In genomic region chr4:90003898-90004297, GRCm38 (mm10) we compare ENCODE assay signal across 27 mouse cellular contexts.
DNase-seq lines count a peak whose midpoint lies in the region; ATAC-seq and TF ChIP-seq lines count a peak whose summit lies in the region.
"Had no signal": no experiment of that assay in that cellular context is flagged by ENCODE, and none has a peak within 500 bp of the region (broad histone marks: within the 10 kb centered on the region; RNA-seq: fewer than 3 reads in every experiment).

No protein-coding gene starts in this region.

- no peak overlapping the region for H3K4me2 ChIP-seq in hindbrain, postnatal 0 days (ENCODE audit: low read depth, low read length)
- H3K4me2 ChIP-seq in hindbrain, embryonic 11.5 days (replicated peaks; ENCODE audit: low read depth, low read length), result no peak overlapping the region
- H3K4me2 ChIP-seq: embryonic facial prominence, embryonic 13.5 days; limb, embryonic 13.5 days; liver, embryonic 11.5 days; midbrain, embryonic 13.5 days; neural tube, embryonic 15.5 days; stomach, embryonic 15.5 days had no signal

- WGBS in hindbrain, postnatal 0 days, result 73% methylated on average over 1 of the region's 1 CpGs
- 83% methylated on average over 1 of the region's 1 CpGs for WGBS in hindbrain, embryonic 11.5 days

- H3K27me3 ChIP-seq in hindbrain, postnatal 0 days (ENCODE audit: insufficient read depth, low read length), result no peaks in the 10 kb centered on the region
- H3K27me3 ChIP-seq in hindbrain, embryonic 11.5 days (ENCODE audit: control insufficient read depth, insufficient read depth, low read length), result no peaks in the 10 kb centered on the region
- H3K27me3 ChIP-seq in Patski, result no peaks in the 10 kb centered on the region
- H3K27me3 ChIP-seq: embryonic facial prominence, embryonic 13.5 days; limb, embryonic 13.5 days; midbrain, embryonic 13.5 days; neural tube, embryonic 15.5 days; stomach, embryonic 15.5 days had no signal

- CTCF ChIA-PET in Patski (lab: Charles Lee), result no interaction called here

- TF ChIP-seq CTCF in hindbrain, postnatal 0 days (IDR thresholded peaks at IDR 0.05; ENCODE audit: low read depth), result no peak
- TF ChIP-seq CTCF in Patski (IDR thresholded peaks at IDR 0.05), result no peak

- H3K4me3 ChIP-seq in hindbrain, postnatal 0 days (ENCODE audit: low read length), result no peak overlapping the region
- no peak overlapping the region for H3K4me3 ChIP-seq in hindbrain, embryonic 11.5 days (ENCODE audit: low read depth, low read length)
- H3K4me3 ChIP-seq: embryonic facial prominence, embryonic 13.5 days; forebrain, embryonic 10.5 days; hindbrain, embryonic 10.5 days; limb, embryonic 13.5 days; midbrain, embryonic 13.5 days; neural tube, embryonic 15.5 days; stomach, embryonic 15.5 days had no signal

- no peak overlapping the region for H3K27ac ChIP-seq in hindbrain, postnatal 0 days
- H3K27ac ChIP-seq in hindbrain, embryonic 11.5 days (ENCODE audit: low read depth, low read length), result no peak overlapping the region
- H3K27ac ChIP-seq: embryonic facial prominence, embryonic 13.5 days; forebrain, embryonic 10.5 days; hindbrain, embryonic 10.5 days; limb, embryonic 13.5 days; macrophage; midbrain, embryonic 13.5 days; neural tube, embryonic 15.5 days; stomach, embryonic 15.5 days had no signal

- no peaks in the 10 kb centered on the region for H3K36me3 ChIP-seq in hindbrain, postnatal 0 days (ENCODE audit: insufficient read depth, low read length)
- H3K36me3 ChIP-seq in hindbrain, embryonic 11.5 days (ENCODE audit: control insufficient read depth, insufficient read depth, low read length), result no peaks in the 10 kb centered on the region
- H3K36me3 ChIP-seq: embryonic facial prominence, embryonic 13.5 days; forebrain, embryonic 10.5 days; hindbrain, embryonic 10.5 days; limb, embryonic 13.5 days; midbrain, embryonic 13.5 days; neural tube, embryonic 15.5 days; stomach, embryonic 15.5 days had no signal

- POLR2A ChIA-PET in Patski (lab: Charles Lee), result no interaction called here

- no peak for ATAC-seq in hindbrain, postnatal 0 days
- ATAC-seq in hindbrain, embryonic 11.5 days (ENCODE audit: low FRiP score), result no peak
- ATAC-seq in Patski, result peak; percentile 39
- no peak for ATAC-seq in CD4-positive, CD25-positive, alpha-beta regulatory T cell, adult 4 months
- ATAC-seq: forebrain, embryonic 16.5 days; intestine, postnatal 0 days; midbrain, embryonic 13.5 days had no signal

- peak; percentile 1 for DNase-seq in hindbrain, postnatal 0 days (ENCODE audit: low spot score)
- DNase-seq in hindbrain, embryonic 11.5 days (ENCODE audit: low spot score), result no peak
- peak; percentile 4 for DNase-seq in right cerebral cortex, adult 18-20 months
- no peak for DNase-seq in right cerebral cortex, postnatal 36 days (ENCODE audit: low spot score in 2 of 2)
- DNase-seq in Patski (ENCODE audit: low read depth, low spot score), result no peak
- DNase-seq in adrenal gland, adult (ENCODE audit: inconsistent age in 2 of 2, low spot score in 1 of 2), result no peak
- DNase-seq: adrenal gland, postnatal 14 days; cerebellum, adult 11-12 months; cerebellum, postnatal 10 days; gastrocnemius, postnatal 14 days; heart, postnatal 14 days; kidney, adult 9 months; kidney, postnatal 10 days; lung, postnatal 10 days; thymus, postnatal 14 days had no signal

- in situ Hi-C loops in Patski (cut with MboI; ENCODE audit: low pct_unique_long_range_greater_than_20kb), result no loop called here

- no peaks in the 10 kb centered on the region for H3K4me1 ChIP-seq in hindbrain, postnatal 0 days (ENCODE audit: insufficient read depth, low read length)
- no peaks in the 10 kb centered on the region for H3K4me1 ChIP-seq in hindbrain, embryonic 11.5 days (replicated peaks; ENCODE audit: control insufficient read depth, insufficient read depth, low read length)
- H3K4me1 ChIP-seq: embryonic facial prominence, embryonic 13.5 days; forebrain, embryonic 10.5 days; hindbrain, embryonic 10.5 days; limb, embryonic 13.5 days; midbrain, embryonic 13.5 days; neural tube, embryonic 15.5 days; stomach, embryonic 15.5 days had no signal

- H3K9me3 ChIP-seq in hindbrain, postnatal 0 days (ENCODE audit: low read length), result no peaks in the 10 kb centered on the region
- H3K9me3 ChIP-seq in hindbrain, embryonic 11.5 days (ENCODE audit: control insufficient read depth, low read length), result no peaks in the 10 kb centered on the region
- H3K9me3 ChIP-seq: embryonic facial prominence, embryonic 13.5 days; forebrain, embryonic 10.5 days; hindbrain, embryonic 10.5 days; limb, embryonic 13.5 days; midbrain, embryonic 13.5 days; neural tube, embryonic 15.5 days; stomach, embryonic 15.5 days had no signal

- H3K9ac ChIP-seq in hindbrain, postnatal 0 days (replicated peaks; ENCODE audit: low read length), result no peak overlapping the region
- H3K9ac ChIP-seq in hindbrain, embryonic 11.5 days (ENCODE audit: low read depth, low read length), result no peak overlapping the region
- H3K9ac ChIP-seq: embryonic facial prominence, embryonic 13.5 days; limb, embryonic 13.5 days; midbrain, embryonic 13.5 days; neural tube, embryonic 15.5 days; stomach, embryonic 15.5 days had no signal

Comparison
In these comparisons a context has a peak if more than half of its experiments do, and no peak if none do; other contexts are left out.
1. DNase-seq: peak in hindbrain, postnatal 0 days (single experiment) and right cerebral cortex, adult 18-20 months (single experiment); none in hindbrain, embryonic 11.5 days (single experiment), right cerebral cortex, postnatal 36 days (0 of 2), Patski (single experiment) and adrenal gland, adult (0 of 2).